Mouse (Mus musculus) small intestine, adult 2 months (tissue): Measurements from ENCODE around the gene Nfia.

Experiments
- CTCF ChIP-seq: fragments of 200-500 bp; IDR thresholded peaks from 2 replicates; pipeline ENCODE4 v1.5.1; 2012; ENCODE audit warnings: low read depth, mild to moderate bottlenecking, control low read depth, inconsistent platforms, low read length, moderate library complexity, mixed read lengths; ENCODE audit not compliant: insufficient replicate concordance, insufficient read length; ENCODE audit errors: extremely low read depth
- POLR2A ChIP-seq: fragments of 200-500 bp; IDR thresholded peaks from 2 replicates; pipeline ENCODE4 v1.6.1; 2012; ENCODE audit warnings: low read depth, mild to moderate bottlenecking, control low read depth, inconsistent platforms, low read length, moderate library complexity

DNA sequence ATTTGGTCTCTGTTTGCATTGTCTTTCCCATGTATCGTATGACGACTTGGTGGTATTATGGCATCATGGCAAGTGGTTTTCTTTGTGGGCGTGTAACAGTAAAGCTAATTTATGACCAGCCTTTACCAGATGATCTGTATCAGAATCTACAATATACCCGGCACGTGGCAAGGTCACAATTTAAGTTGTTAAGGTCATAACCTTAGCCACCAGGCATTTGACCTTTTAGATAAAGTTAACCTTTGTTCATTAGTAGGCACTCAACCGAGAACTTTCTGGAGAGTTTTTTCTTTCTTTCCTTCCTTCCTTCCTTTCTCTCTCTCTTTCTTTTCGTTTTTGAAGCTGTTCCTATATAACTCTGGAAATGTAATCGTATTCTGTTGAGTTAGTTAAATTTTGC is 14.0 kb downstream of the Nfia start:
- TF ChIP-seq CTCF (no peak), POLR2A (no peak)
